Mouse (Mus musculus): ENCODE results near the gene Pigb.
A peak's percentile ranks its signal among the peaks of the same experiment; 100 is the strongest.
"Not testable (repeated sequence)": the region's sequence is repeated elsewhere in the genome, so short reads cannot be mapped to it uniquely, and the experiment has no call there.

Pigb gene

GRCm38 (mm10) chr9:73040080-73040479 lies at the start of gene Pigb:
Gene Pigb, minus strand, starts transcription at chr9:73040378.
- DNase-seq = no peak

- peak; percentile 70 for DNase-seq
These were observed 49.2 kb upstream of the Pigb start for GRCm38 (mm10) chr9:73089222-73089920.

DNA sequence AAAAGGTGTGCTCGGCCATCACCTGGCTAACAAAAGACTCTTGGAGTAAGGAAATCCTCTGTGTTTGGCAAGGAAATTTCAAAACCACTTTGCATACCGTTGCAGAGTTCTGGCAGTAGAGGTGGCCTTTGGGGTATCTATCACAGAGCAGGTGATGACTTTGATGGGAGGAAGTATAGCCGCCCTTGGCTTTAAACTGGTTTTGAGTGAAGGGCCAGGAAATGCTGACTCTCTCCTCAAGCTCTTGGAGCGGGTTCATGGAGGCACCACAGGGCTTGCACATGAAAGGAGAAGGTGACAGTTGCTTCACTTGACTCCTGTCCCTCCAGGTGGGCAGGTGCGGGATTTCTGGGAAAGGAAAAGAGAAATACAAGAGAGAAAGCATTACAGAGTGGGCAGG lies 47.4 kb upstream of the Pigb start:
- DNase-seq = peak; percentile 34

DNA sequence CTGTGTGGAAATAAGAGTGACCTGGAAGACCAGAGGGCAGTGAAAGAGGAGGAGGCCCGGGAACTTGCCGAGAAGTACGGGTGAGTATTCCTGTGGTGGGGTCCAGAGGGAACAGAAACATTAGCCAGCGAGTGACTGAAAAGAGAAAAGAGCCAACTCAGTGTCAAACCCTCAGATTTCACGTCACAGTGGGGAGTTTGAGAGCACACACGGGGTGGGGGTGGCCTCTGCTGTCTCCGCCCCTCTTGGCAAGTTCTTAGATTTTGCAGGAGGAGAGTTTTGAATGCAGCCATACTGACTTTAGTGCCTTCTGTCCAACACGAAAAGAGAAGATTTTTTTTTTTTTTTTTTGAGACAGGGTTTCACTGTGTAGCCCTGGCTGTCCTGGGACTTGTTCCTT lies 46.9 kb upstream of the Pigb start:
- DNase-seq = peak; percentile 53

DNA sequence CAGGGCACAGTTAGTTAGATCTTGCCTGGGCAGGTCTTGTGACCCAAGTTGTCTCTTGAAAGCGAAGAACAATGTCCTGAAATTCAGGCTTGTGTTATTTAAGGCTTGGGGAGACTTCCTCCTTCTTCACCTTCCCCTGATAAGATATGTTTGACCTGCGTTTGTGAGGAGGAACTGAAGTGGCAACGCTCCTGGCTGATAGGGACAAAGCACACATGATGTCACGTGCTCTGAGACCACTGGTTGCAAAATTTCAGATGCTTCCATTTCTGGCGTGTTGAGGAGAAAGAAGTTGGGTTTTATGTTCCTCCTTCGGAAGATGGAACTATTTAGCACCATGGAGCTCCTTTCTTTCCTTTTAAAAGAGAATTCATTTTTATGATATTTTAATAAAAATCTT lies 45.7 kb upstream of the Pigb start:
- no peak for DNase-seq

DNA sequence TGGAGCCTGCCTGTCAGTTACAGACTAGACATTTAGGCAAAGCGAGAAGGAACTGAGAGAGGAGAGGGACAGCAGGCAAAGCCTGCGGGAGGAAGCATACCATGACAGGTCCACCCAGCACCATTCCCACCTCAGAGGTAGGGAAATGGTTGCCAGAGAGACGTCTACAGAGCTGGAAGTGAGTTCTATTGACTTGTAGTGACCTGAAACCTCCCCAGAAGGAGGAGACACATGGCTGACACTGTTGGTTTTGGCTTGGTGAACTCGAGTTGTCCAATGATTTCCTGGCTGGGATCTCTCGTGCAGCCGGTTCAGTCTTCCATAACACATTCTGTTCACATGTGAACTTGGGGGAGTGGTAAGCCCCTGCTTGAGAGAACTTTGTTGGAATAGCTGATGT lies 43.8 kb upstream of the Pigb start:
- DNase-seq = no peak

DNA sequence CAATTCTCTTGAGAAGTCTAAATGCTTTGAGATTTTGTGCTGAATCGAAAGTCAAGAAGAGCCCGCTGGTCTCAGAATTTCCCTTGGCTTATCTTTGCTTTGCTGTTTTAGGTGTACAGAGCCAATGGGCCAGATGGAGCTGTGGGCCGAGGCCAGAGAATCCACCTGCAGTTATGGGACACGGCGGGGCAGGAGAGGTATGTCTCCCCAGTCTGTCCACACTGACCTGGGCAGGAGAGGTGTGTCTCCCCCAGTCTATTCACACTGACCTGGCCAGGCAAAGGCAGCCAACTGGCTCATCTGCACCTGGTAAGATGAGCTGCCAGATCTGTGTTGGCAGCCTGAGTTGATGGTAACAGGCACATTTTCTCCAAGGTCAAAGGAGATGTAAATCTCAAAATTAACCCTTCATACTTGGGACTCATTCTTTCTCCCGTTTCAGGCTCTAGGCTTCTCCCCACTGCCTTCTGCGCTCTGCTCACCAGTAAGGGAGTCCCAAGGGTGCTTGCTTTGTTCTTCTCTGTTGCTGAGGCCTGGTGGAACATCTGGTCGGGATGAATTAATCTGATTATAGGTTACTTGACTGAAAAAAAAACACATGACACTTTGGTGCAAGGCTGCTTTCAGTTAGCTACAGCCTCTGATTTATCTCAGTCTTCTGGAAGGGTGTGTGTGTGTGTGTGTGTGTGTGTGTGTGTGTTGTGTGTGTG lies 42.3 kb upstream of the Pigb start:
- no peak for DNase-seq

GRCm38 (mm10) chr9:73079801-73080325 lies 39.7 kb upstream of the Pigb start:
- DNase-seq = no peak

DNA sequence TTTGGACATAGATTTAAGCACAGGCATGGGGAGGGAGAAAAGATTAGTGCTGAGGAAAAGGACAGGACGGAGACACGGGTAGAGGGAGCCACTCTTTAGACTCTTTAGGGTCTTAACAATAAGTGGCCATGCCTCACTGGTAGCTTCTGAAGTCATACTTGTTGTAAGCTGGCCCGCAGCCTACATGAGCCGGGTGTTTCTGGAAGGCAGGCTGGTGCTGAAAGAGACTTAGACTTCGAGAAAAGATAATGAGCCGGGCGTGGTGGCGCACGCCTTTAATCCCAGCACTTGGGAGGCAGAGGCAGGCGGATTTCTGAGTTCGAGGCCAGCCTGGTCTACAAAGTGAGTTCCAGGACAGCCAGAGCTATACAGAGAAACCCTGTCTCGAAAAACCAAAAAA lies 39.2 kb upstream of the Pigb start:
- not testable (repeated sequence) for DNase-seq

GRCm38 (mm10) chr9:73073169-73073568 lies 33.0 kb upstream of the Pigb start:
- peak; percentile 59 for DNase-seq

- DNase-seq = no peak
These were observed 32.2 kb upstream of the Pigb start for GRCm38 (mm10) chr9:73072426-73072825.

- DNase-seq = peak; percentile 24
These were observed 30.9 kb upstream of the Pigb start for GRCm38 (mm10) chr9:73070971-73071659.

DNA sequence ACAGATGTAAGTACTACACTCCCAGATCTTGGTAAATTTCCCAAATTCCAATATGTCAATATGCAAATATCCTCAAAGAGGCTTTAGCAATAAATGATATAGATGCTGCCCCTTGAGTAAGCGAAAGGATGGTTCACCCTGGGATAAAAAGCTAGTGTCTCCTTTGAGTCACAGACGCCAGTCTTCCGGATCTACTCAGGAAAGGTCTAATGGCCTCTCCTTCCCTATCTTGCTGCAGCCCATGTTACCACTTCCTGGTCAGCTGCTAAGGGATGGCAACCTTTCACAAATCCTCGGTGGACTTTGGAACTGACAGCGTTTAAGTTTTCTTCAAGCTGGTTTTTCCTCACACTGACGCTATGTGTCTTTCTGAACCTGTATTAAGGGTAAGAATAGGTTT lies 28.5 kb upstream of the Pigb start:
- DNase-seq = no peak

- no peak for DNase-seq
These were observed 28.1 kb upstream of the Pigb start for GRCm38 (mm10) chr9:73068230-73068679.

- no peak for DNase-seq
These were observed 26.9 kb upstream of the Pigb start for GRCm38 (mm10) chr9:73067086-73067485.

- no peak for DNase-seq
These were observed 23.6 kb upstream of the Pigb start for GRCm38 (mm10) chr9:73063621-73064290.

GRCm38 (mm10) chr9:73059224-73059623 lies 19.0 kb upstream of the Pigb start:
- DNase-seq = no peak

DNA sequence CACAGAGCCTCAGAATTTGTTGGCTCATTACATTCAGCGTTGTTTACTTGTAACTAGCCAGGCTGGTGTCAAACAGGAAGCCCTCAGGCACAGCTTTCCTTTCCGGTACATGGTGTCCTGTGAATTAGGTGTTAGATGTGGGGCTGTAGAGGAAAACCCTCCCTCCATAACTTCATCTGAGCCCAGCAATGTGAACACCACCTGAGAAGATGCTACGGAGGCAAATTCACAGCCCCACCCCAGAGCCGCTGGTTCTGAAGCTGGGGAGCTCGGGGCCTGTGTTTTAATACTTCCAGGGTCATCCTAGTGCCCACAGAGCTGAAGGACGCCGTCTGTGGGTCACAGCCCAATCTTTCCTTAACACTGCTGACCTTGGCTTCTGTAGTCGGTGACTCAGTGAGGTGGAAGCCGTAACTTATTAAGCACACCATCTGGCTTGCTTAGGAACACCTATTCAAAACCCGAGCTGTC lies 15.3 kb upstream of the Pigb start:
- DNase-seq = no peak

- no peak for DNase-seq
These were observed 10.4 kb upstream of the Pigb start for GRCm38 (mm10) chr9:73050606-73051005.

DNA sequence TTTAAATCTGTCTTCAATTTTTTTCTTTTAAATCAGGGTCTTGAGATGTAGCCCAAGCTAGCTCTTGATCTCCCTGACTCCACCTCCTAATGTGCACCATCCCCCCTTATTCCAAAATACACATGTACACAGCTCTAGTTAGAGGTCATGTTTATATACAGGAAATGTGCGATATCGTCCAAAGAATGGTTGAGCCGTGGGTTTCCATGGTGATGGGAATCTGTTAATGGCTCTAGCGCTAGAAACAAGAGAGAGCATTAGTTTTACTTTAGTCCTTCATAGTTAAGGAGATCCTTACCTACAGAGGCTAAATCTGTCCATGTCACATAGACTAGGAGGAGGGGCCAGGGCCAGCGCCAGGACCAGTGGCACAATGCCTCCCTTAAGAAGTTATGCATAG lies 9.7 kb upstream of the Pigb start:
- no peak for DNase-seq

DNA sequence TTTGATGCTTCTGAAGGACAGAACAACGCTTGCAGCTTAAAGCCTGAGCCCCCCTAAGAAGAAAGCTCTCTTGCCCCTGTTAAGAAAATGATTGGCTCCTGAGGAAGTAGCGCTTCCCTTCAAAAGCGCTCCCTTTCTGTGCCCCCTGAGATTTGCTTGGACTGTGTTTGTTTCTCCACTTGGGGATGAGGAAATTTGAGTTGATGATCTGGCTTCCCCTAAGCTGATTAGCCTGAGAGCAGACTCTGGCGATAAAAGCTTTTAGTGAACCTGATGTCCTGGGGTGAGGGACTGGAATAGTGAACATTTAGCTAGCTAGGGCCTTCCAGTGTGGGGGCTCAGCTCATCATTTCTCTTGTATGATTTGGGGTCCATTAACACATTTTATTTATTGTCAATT lies 8.7 kb upstream of the Pigb start:
- DNase-seq = no peak

GRCm38 (mm10) chr9:73047906-73048305 lies 7.7 kb upstream of the Pigb start:
- no peak for DNase-seq

DNA sequence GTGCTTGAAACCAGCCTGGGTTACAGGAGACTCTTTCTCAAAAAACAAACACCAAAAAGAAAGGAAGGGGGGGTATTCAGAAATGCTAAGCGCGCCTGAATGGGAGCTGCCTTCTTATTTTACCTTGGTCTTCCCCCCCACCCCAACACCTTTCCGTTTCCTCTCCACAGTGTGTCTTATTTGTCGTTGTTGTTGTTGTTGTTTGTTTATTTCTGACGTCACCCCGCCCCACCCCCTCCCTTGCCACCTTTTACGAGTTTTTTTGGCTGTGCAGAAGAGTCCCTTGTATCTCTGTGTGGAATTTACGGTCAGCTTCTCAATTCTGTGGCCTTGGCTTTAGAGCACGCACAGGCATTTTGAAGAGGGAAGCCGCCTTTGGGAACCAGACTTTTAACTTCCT lies 5.5 kb upstream of the Pigb start:
- DNase-seq = no peak

Data from thymus, postnatal 14 days (tissue).